Mouse (Mus musculus): ENCODE data around the gene Sez6l2. TPM values are rescaled to one million over a fixed set of nuclear protein-coding genes. Genes with fewer than 3 reads are reported as not detected.

The Sez6l2 gene
- total RNA-seq, 2 experiments from 2014 or later = 1.1 to 1.4 TPM

DNA sequence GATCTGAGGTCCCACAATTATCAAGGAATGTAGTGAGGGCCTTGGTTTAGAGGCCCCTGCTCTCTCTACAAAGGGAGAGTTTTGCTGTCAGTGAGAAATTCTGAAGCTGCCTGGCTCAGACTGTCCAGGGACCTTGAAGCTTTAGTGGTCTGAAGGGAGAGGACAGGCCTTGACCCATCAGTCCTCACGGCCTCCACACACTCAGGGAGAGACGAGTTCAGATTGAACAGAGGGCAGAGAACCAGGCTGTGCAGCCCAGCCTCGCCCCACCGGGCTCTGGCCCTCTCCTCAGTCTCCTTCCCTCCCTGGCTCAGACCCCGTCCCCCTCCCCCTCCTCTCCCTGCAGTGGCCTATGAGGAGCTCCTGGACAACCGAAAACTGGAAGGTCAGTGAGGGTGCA lies 17.0 kb downstream of the Sez6l2 start:
- DNase-seq = no peak
- H3K27ac ChIP-seq = no peak overlapping the region
- no peak overlapping the region for H3K4me3 ChIP-seq
- no peak for TF ChIP-seq CTCF (IDR thresholded peaks at IDR 0.05)
- intact Hi-C loops (cut with DNase I) = no loop called here

DNA sequence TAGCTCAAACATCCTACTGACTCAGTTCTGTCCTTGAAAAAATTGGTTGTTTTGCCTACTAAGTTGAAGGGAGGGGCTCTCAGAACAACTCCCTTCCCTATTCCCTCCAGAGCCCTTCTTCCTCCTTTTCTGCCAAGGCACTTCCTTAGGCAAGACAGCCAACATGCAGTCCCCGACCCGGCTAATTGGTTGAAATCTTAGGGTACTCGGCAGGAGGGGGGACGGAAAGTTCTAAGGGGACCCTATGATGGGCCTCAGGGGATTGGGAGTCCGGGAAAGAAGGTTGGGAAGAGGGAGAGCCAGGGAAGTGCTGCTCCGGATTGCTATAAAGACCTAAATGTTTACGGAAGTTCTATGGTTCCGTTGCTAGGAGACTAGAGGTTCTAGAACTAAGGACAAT lies 25.1 kb downstream of the Sez6l2 start:
- intact Hi-C loops (cut with DNase I) = no loop called here
- Histone ChIP-seq H3K4me3 (peak overlapping the region; percentile 86), H3K27ac (peak overlapping the region; percentile 100)
- no peak for TF ChIP-seq CTCF (IDR thresholded peaks at IDR 0.05)
- peak; percentile 52 for DNase-seq

DNA sequence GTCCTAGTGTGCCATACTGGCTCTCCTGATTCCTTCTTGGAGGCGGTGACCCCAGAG lies 25.4 kb downstream of the Sez6l2 start, which contains the start of gene Cdipt:
TSS of gene Cdipt (plus strand) at position 22 of the 57 bp plus-strand sequence.
- no peak for TF ChIP-seq CTCF (IDR thresholded peaks at IDR 0.05)
- intact Hi-C loops (cut with DNase I) = no loop called here
- Histone ChIP-seq H3K27ac (peak within 1 kb of the TSS; percentile 100), H3K4me3 (peak within 1 kb of the TSS; percentile 86)
- DNase-seq = no peak

DNA sequence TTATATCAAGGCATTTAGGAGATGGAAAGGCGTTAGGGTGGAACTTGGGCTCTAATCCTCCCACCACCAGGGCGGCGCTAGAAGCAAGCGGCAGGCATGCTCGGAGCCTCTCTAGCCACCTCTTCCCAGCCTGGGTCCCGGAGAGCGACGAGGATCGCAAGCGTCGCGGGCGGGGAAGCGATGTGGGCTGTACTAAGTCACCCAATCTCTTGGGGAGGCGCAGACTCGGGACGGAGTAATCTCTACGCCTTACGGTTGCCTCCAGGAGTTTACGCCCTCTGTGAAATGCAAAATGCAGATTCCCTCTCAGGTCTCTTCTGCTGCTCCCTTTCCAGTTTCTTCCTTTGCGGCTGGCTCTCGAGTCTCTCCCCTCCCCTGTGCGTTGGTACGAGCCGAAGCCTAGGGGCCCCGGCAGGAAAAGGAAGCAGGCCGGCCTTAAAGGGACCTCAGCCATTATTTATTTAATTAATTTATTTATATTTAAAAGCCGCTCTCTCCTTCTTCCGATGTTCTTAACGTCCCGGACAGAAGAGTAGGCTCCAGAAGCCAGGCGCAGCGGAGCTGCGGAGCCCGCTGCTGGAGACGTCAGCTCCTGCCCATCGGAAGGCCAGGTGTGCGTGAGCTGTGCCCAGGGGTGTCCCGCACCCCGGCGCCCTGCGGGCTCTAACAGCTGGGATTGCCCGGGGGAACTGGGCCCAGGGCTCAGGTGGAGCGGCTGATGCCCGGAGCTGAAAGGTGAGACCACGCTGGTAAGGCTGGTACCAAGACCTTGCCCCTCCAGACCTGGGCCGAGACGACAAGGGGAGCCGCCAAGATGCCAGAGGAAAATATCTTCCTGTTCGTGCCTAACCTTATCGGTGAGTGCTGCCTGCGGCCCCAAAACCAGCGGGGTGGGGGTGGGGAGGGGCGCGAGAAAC lies 25.8 kb downstream of the Sez6l2 start, which contains the start of gene Cdiptos:
TSS of gene Cdiptos (minus strand) at position 149 of the 917 bp plus-strand sequence.
- peak; percentile 97 for DNase-seq
- Histone ChIP-seq H3K4me3 (peak within 1 kb of the TSS; percentile 86), H3K27ac (peak within 1 kb of the TSS; percentile 100)
- peak; percentile 99 for TF ChIP-seq CTCF (IDR thresholded peaks at IDR 0.05)
- intact Hi-C loops (cut with DNase I) = loop anchor here (2.0 kb wide), 1 partner anchor 41 kb away; the partner anchor contains the start of genes Pagr1a and Pagr1b

DNA sequence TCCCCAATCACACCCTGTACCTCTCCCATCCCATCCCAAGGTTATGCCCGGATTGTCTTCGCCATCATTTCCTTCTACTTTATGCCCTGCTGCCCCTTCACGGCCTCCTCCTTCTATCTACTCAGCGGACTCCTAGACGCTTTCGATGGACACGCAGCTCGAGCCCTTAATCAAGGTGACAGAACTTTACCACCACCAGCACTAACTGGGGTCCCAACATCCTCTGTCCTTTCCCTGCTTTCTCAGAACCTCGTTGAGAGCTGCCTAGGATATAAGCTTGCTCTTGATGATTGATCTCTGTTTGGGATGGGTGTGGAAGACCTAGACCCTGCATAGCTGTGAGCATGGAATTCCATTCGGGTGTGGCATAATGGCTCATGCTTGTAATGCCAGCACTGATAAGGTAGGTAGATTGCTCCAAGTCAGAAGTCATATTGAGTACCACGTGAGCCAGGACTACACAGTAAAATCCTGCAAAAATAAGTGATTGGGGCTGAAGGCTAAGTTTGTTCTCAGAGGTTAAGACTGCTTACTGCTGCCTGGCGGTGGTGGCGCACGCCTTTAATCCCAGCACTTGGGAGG lies 26.6 kb downstream of the Sez6l2 start:
- intact Hi-C loops (cut with DNase I) = loop anchor here (2.0 kb wide), 1 partner anchor 40 kb away; the partner anchor contains the start of genes Pagr1a and Pagr1b
- peak; percentile 9 for DNase-seq
- TF ChIP-seq CTCF (IDR thresholded peaks at IDR 0.05) = no peak

DNA sequence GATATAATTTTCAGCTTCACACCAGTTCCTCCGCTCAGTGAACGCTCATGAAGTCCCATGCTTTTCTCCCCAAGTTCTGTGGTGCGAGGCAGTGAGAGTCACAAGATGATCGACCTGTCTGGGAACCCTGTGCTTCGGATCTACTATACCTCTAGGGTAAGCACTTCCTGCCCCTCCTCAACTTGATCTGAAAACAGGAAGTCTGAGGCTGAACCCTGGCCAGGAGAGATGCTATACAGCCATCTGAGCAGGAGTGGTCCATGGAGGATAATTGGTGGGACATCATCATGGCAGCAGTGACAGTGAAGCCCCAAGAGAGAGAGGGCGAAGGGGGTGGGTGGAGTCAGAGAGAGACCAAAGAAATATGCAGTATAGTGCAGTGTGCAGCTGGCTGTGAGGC lies 28.5 kb downstream of the Sez6l2 start:
- no peak overlapping the region for H3K27ac ChIP-seq
- TF ChIP-seq CTCF (IDR thresholded peaks at IDR 0.05) = no peak
- no peak overlapping the region for H3K4me3 ChIP-seq
- intact Hi-C loops (cut with DNase I) = no loop called here
- no peak for DNase-seq

More for the DNA sequence above, 26.6 kb downstream of the Sez6l2 start:
- peak overlapping the region; percentile 100 for H3K27ac ChIP-seq
- H3K4me3 ChIP-seq = peak overlapping the region; percentile 86

DNA sequence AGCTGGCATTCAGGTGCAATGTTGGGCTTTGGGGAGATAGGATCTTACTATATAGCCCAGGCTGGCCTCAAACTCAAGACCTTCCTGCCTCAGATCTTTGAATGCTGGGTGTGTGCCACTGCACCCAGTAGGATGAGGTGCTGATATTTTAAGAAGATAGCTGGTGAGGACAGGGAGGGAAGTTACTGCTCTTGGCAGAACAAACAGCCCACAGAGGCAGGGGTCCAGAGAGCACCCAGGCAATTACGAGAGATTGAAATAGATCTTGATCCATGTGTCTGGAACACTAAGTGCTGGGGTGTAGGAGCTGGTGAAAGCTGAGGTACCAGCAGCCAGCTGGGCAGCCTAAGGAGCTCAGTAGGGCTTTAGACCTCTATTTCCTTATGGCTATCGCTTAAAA lies 31.2 kb downstream of the Sez6l2 start:
- Histone ChIP-seq H3K27ac (peak overlapping the region; percentile 63), H3K4me3 (no peak overlapping the region)
- TF ChIP-seq CTCF (IDR thresholded peaks at IDR 0.05) = no peak
- DNase-seq = peak; percentile 69
- intact Hi-C loops (cut with DNase I) = no loop called here

DNA sequence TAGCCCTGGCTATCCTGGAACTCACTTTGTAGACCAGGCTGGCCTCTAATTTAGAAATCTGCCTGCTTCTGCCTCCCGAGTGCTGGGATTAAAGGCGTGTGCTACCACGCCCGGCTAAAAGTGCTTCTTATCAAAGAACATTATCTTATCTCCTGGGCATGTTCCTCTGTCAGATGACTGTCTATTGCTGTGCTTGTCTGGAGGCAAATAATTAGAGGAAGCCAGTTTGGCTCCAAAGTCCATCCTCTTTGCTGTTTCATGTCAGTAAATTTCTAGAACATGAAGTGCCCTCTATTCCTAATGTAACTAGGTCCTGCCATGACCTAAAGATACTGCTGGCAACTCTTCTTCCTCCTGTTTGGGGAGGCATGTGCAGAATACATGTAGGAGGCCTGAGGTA lies 31.7 kb downstream of the Sez6l2 start:
- DNase-seq = no peak
- TF ChIP-seq CTCF (IDR thresholded peaks at IDR 0.05) = no peak
- H3K27ac ChIP-seq = peak overlapping the region; percentile 63
- no peak overlapping the region for H3K4me3 ChIP-seq
- intact Hi-C loops (cut with DNase I) = no loop called here

DNA sequence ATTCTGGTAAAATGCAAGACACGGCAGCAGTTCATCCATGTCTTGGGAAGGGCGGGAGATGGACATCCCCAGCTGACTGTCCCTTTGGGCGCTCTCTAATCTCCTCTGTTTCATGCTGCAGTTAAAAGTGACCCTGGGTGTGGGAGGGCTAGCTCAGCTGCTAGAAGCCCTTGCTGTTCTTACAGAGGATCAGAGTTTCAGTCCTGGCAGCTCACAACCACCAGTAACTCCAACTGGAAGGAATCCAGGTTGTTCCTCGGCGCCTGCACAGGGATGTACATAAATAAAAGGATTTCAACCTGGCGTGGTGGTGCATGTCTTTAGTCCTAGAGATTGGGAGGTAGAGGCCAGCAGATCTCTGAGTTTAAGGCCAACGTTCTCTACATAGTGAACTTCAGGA lies 32.8 kb downstream of the Sez6l2 start:
- Histone ChIP-seq H3K4me3 (no peak overlapping the region), H3K27ac (peak overlapping the region; percentile 63; the same call in 1 of the 2 replicates)
- intact Hi-C loops (cut with DNase I) = no loop called here
- no peak for TF ChIP-seq CTCF (IDR thresholded peaks at IDR 0.05)
- no peak for DNase-seq

DNA sequence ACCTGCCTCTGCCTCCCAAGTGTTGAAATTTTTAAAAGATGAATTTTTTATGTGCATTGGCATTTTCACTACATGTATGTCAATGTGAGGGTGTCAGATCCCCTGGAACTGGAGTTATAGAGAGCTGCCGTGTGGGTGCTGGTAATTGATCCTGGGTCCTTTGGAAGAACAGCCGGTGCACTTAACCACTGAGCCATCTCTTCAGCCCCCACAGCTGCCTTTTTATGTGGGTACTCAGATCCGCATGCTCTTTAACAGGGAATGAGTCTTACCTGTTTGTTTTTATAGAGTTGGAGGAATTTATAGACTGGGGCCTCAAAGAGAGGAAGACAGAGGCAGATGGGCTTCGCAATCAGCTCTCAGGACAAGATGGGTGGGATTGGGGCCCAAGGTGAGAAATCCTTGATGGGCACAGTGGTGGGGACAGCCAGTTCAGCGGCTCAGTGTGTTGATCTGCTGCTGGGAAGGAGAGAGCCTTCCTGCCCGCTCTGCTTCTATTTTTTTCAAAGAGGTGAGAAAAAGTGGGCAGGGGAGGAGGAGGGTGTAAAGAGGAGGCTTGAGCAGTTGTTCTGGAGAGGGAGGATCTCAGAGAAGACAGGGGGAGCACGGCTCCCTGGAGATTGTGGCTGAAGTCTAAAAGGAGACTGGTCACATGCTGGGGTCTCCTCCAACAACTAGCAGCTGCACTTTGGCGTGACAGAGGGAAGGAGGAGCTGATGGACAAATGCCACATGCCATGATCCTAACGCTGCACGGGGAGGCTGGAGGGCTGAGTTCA lies 34.5 kb downstream of the Sez6l2 start:
- intact Hi-C loops (cut with DNase I) = no loop called here
- Histone ChIP-seq H3K4me3 (no peak overlapping the region), H3K27ac (peak overlapping the region; percentile 62)
- no peak for TF ChIP-seq CTCF (IDR thresholded peaks at IDR 0.05)
- DNase-seq = peak; percentile 52

DNA sequence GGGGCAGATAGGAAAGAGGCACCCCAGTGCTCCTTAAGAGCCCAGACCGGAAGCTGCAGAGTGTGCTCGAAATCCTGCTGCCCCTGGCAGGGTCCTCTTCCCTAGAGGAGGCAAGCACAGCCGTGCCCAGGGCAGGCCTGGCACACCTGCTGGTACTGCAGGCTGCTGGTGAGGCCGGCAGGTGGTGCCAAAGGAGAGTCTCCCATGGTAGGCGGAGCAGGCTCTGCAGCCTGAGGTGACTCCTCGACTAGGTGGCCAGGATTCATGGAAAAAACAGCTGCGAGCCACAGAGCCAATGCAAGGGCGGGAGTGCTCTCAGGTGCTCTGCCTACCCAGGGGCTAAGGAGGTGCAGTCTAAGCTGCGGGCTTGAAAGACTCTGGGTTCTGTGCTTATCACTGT lies 36.0 kb downstream of the Sez6l2 start:
- TF ChIP-seq CTCF (IDR thresholded peaks at IDR 0.05) = peak; percentile 74
- no peak overlapping the region for H3K27ac ChIP-seq
- no peak overlapping the region for H3K4me3 ChIP-seq
- DNase-seq = peak; percentile 89
- intact Hi-C loops (cut with DNase I) = loop anchor here (1.0 kb wide), 1 partner anchor 118 kb away; no protein-coding TSS in a partner anchor

DNA sequence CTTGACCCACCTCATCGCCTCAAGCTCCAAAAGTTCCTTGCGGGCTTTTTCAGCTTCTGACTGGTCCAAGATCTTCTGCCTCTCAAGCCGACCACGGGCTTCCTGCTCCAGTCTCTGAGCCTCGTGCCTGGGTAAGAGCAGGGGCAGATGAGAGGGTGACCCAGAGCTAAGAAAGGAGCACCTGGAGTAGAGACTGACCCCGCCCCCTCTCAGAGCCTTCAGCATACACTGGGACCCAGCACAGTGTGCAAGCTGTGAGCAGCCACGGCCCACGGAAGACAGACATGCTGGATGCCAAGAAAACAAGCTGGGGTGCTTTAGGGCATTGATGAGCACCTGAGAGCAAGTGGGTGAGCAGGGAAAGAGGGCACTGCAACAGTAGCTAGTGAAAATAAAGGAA lies 38.5 kb downstream of the Sez6l2 start:
- DNase-seq = no peak
- no peak overlapping the region for H3K27ac ChIP-seq
- no peak for TF ChIP-seq CTCF (IDR thresholded peaks at IDR 0.05)
- intact Hi-C loops (cut with DNase I) = no loop called here
- no peak overlapping the region for H3K4me3 ChIP-seq

DNA sequence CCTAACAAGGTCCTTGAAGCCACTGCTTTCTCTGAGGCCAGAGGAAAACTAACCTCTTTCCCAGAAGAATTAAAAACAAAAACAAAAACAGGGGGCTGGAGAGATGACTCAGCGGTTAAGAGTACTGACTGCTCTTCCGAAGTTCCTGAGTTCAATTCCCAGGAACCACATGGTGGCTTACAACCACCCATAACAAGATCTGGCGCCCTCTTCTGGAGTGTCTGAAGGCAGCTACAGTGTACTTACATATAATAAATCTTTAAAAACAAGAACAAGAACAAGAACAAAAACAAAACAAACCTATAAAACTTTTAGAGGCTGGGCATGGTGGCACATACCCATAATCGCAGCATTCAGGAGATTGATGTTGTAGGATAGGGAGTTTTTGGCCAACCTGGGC lies 46.1 kb downstream of the Sez6l2 start:
- Histone ChIP-seq H3K4me3 (no peak overlapping the region), H3K27ac (no peak overlapping the region)
- DNase-seq = no peak
- peak; percentile 34; the same call in 1 of the 2 replicates for TF ChIP-seq CTCF (IDR thresholded peaks at IDR 0.05)
- intact Hi-C loops (cut with DNase I) = no loop called here

All from gastrocnemius, adult 2 months (tissue).